Mouse (Mus musculus): Measurements from ENCODE around the gene Kif2a. TPM values are rescaled to one million over a fixed set of nuclear protein-coding genes. Genes with fewer than 3 reads are reported as not detected.

The Kif2a gene
- 100 to 1,000 TPM; 101 to 118 TPM for total RNA-seq (2021)
- long read RNA-seq, transcript Kif2a-206 (21 exons, 2,570 nt) = major isoform, 5 of 16 reads
- long read RNA-seq, partial matches to known transcripts = 5 of 16 reads
- long read RNA-seq, other reads (novel, unspliced or antisense) = 6 of 16 reads

DNA sequence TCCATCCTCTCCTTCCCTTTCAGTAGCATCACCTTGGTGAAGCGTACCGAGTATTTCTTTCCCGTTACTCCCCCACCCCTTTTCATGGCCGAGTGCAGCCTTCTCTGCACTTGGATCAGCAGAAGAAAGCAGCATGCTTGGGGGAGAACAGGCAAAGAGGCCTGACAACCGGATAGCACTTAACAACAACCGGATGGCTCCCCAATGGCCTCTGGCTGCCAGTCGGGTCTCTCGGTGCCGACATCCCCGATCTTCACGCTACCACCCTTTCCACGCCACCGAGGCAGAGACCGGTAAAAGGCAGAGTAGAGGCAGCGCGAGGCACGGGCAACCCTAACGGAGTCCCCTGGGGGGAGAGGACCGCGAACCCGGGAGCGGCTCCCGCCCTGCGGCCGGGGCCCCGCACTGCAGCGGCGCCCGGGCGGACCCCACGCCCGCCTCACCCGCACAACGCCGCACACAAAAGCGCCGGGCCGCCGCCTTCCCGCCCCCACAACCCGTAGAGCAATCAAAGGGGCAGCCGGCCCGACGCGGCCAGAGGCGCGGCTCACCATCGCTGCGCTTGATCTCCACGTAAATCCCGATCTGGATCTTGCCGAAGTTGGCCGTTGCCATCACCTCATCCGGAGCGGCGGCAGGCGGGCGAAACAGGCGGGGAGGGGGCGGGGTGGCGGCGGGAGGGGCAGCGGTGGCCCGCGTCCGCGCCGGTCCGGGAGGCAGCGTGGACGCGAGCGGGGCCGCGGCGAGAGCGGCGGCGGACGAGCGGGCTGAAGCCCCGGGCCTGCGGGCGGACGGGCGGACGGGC lies at the start of gene Kif2a:
Gene Kif2a (minus strand): TSS at position 666 of the 805 bp plus-strand sequence.
- peak; percentile 13 to 53 for DNase-seq (ENCODE audit: low spot score in 2 of 2)

DNA sequence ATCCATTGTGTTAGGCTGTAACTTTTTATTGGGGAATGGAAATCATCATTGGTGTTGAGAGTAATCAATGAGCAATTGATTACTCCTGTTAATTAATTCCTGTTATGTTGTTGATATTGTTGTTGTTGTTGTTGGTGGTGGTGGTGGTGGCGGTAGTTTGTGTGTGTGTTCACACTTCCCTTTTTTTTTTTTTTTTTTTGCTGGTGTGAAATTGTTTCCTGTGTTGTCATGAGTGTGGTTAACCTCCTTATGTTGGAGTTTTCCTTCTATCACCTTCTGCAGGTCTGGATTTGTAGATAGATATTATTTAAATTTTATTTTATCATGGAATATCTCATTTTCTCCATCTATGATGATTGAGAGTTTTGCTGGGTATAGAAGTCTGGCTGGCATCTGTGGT lies 47.1 kb upstream of the Kif2a start:
- DNase-seq (ENCODE audit: low spot score in 2 of 2) = no peak

DNA sequence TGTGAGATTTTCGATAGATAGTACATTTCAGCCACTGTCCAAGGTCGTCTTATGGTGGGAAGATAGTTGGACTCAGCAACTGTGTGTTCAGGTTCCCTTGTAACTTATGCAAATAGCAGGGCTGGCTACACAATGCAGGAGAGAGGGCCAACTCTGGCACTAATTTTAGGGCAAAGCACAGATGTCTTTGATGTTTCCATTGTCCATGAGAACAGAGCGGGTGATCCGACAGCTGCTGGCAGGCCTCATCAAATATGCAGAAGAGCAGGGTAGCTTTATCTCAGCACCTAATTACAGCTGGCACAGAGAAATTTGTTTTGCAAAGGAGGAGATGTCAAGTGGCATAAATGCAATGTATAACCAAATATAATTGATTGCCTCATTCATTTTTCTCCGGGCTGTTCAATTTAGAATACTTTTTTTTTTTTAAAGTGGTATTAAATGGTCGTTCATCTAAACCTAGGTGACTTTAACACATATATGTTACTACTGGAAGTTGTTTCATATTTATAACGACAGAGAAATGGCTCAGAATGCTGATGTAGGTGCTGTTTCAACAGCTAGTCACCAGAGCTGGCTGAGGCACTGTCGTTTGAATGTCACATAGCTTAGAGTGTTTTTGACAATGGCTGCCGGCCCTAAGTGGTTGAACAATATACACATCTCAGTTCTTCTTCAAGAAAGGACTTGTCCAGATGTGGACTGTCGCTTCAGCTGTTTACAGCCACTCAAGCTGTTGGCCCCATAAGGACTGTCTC lies 43.4 kb upstream of the Kif2a start:
- DNase-seq (ENCODE audit: low spot score in 2 of 2) = no peak

DNA sequence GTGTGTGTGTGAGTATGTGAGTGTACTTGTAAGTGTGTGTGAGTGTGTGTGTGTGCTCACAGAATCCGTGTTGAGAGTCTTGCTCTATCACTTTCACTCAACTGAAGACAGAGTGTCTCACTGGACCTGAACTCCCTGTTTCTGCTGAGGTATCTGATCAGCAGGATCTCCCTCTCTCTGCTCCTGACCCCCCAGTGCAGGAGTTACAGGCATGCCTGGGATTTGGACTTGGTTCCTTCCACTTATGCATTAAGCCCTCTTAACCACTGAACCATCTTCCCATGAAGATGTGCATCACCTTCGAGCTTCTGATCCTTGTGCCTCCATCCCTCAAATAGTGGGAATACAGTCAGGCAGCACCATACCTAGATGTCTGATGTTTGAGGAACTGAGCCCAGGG lies 42.3 kb upstream of the Kif2a start:
- DNase-seq (ENCODE audit: low spot score in 2 of 2) = no peak

DNA sequence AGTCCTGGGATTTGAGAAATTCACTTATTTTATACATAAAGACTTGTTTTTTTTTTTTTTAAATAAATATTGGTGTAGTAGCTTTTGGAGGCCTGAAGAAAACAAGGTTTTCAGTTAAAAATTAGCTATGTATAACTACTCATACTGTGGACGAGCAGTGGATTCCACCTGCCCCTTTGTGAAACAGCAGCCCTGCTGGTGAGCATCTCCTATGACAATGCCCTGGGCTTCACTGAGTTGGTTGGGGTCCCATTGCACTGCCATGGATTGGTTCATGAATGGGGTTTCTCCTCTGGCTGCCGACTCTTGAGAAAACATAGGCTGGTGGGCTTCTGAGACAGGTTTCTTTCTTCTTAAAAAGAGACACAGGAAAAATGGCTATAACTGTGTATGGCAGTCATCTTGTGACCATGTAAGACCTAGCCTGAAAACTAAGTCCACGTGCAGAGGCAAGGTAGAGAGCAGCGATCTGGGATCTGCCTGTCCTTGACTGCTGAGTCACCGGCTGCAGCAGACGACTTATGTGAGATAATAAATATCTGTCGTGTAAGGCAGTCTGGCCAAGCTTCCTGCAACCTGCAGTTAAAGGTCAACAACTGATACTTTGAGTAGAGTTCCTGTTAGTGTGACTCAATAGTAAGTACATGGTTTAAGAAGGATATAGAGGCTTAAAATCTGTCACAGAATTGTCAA lies 41.3 kb upstream of the Kif2a start:
- DNase-seq (ENCODE audit: low spot score in 2 of 2) = no peak

DNA sequence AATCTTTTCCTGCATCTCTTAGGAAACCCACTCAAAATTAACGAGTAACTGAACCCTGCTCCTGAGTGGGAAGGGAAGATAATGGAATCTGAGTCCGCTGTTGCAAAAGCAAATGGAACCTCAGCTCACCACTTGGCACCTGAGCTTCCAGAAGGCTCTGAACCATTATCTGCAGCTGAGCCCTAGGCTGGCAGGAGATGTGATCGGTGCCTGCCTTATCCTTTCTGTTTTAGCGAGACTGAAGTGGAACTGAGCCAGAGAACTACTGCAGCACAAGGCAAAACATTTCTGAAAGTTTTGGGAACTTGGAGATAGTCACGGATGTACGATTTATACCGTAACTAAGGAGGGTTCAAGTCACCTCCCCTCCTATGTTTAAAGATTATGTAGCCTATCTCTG lies 38.2 kb upstream of the Kif2a start:
- DNase-seq (ENCODE audit: low spot score in 2 of 2) = no peak

DNA sequence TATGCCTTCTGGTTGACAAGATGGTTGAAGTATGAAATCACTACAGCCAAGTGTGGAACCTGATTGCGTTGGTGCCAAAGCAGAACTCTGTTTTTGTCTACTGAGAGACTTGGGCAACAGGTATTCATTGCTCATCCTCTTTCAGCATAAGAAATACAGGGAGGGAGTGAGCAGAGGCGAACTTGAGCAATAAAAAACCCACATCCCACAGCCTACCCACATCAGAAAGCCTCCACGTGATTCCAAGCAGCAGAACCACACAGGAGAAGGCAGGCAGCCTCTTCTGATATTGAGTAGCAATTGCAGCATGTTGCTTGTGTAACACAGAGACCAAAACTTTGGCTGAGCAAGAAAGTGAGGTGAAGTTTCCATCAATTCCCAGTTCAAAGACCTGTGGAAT lies 37.5 kb upstream of the Kif2a start:
- DNase-seq (ENCODE audit: low spot score in 2 of 2) = no peak

DNA sequence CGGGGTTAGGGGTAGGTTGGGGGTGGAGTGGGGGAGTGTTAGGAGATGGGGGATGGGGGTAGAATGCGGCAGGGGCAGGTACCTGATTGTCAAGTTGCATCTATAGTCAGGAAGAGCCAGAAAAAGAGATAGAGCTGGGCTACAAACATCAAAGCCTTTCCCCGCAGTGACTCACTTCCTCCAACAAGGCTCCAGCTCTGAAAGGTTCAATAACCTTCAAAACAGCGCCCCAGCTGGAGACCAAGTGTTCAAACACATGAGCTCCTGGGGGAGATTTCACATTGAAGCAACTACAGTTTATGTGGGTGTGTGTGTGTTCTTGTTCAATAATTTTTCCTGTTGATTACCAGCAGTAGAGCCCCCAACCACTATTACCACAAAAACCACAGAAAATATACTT lies 34.4 kb upstream of the Kif2a start:
- DNase-seq (ENCODE audit: low spot score in 2 of 2) = no peak

DNA sequence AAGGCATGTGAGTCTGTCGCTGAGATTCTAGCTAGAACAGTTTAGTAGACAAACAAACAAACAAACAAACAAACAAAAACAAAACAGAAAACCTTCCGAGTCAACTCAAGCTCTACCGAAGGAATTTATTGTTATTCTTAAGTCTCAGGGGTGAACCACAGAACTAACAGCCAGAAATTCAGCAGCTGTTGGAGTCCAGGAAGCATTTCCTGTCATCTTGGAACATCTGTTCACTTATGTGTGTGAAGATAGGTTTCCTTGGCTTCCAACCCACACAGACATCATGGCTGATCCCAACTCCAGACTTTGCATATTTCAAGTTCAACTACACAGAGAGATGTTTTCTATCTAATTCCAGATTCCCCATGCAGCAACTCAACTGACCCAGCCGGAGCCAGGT lies 32.6 kb upstream of the Kif2a start:
- DNase-seq (ENCODE audit: low spot score in 2 of 2) = no peak

DNA sequence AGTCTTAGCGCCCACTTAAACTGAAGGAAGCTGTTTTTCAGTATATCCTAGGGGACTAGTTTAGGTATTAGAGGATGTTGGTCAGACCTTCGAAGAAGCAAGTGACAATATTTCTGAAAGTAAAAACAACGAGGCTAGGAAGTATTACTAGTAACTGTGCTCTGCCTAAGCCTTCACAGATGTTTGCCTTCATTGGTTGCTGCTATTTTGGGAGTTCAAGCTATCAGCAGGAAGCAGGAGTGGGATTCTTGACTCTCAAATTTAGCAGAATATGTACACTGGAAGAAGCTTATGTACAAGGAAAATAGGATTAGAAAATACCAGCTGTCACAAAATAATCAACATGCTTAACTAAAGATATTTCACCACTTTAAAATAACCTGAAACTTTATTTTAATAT lies 29.4 kb upstream of the Kif2a start:
- DNase-seq (ENCODE audit: low spot score in 2 of 2) = no peak

DNA sequence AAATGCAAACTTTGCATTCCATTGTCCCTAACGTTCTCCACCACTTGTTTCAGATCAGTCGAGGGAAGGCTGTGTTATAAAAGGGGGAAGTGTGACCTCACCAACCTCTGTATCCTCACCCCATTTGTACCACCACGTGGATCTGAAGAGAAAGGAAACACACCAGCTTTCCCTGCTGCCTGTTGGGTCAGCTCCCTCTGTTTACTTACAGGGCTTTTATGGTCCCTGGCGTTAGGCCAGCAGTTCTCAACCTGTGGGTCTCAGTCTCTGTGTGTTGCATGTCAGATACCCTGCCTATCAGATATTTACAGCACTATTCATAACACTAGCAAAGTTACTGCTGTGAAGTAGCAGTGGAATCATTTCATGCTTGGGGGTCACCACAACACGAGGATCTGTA lies 22.3 kb upstream of the Kif2a start:
- no peak for DNase-seq (ENCODE audit: low spot score in 2 of 2)

DNA sequence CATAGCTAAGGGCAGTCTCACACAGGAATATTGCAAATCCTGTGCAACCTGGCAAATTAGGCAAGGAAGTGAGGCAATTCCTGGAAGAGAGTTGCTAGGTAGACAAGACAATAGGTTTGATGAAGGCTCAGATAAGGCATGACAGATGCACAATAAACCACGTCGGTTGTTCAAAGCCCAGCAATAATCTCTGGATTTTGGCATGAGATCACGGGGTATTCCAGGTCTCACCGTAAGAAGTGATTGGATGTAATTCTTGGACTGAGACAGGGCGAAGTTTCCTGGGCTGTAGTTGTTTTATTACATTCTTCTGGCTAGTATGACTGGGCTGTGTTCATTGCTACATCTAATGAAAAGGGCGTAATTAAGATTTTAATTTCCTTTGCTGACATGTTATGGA lies 20.6 kb upstream of the Kif2a start:
- no peak for DNase-seq (ENCODE audit: low spot score in 2 of 2)

DNA sequence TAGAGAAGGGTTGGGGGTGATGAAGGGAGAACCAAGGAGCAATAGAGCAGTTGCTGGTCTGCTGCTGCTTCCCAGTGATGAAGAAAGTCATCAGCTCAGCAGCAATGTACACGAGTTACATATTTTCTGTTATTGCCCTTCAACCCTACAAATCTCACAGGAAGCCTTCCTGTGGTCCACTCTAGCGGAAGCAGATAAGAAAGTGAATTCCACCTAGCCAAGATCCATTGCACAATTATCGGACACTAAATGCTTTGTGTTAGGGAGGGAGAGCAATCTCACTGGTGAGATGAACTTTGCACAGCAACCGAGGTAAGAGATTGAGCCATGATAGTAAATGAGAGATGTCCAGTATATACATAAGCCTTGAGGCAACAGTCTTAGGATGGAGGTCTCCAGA lies 17.6 kb upstream of the Kif2a start:
- no peak for DNase-seq (ENCODE audit: low spot score in 2 of 2)

DNA sequence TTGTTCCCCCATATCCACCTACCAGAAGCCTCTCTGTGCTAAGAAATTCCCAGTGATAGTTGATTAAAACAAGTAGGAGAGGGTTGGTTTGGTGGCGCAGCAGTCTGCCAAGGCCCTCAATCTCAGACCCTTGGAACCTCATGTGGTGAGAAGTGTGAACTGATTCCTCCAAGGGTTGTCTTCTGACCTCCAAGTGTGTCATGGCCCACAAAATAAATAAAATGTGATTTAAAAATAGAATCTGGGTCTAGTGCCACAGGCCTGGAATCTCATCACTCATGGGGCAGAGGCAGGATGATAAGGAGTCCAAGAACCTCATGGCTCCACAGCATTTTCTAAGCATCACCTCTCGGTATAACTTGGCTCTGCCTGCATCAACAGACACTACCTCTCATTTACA lies 16.4 kb upstream of the Kif2a start:
- no peak for DNase-seq (ENCODE audit: low spot score in 2 of 2)

DNA sequence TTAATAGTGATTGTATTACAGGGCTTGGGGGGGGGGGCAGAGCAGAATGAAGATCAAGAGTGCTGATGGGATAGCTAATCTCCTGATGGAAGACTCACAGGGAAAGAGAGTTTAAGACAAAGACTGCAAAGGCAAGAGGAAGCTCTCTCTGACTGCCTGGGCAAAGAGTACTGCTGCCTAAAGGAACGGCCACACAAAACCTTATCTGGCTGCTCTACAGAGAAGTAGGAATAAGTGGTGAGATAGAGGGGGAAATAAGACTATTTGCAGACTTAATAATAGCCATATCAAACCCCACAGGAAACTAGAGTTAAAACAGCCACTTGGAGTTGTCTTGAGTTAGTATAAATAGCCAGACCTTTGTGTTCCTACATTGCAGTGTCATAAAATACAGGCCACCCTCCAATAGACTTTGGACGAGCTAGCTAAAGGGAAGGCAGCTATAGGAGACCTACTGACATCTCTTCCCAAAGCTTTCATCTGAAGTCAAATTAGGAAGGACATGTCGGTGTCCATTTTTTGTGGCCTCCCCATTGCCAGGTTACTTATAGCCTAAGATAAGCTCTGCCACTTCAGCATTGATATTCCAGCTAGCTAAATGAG lies 13.7 kb upstream of the Kif2a start:
- no peak for DNase-seq (ENCODE audit: low spot score in 2 of 2)

DNA sequence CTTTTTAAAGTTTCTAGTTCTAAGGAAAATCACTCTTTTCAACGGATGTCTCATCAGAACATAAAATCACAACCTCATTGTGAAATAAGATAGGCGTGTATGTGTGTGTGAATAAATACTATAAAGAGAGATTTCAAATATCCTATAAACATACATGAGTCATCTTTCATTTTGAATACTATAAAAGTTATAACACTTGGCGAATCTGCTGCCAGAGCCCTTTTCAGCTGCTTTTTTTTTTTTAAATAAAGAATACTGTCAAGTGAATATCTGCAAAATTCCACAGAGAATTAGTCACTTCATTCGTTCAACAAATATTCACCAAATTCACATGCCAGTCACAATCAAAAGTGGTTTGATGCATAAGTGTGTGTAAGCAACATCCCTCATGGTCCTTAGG lies 13.2 kb upstream of the Kif2a start:
- no peak for DNase-seq (ENCODE audit: low spot score in 2 of 2)

DNA sequence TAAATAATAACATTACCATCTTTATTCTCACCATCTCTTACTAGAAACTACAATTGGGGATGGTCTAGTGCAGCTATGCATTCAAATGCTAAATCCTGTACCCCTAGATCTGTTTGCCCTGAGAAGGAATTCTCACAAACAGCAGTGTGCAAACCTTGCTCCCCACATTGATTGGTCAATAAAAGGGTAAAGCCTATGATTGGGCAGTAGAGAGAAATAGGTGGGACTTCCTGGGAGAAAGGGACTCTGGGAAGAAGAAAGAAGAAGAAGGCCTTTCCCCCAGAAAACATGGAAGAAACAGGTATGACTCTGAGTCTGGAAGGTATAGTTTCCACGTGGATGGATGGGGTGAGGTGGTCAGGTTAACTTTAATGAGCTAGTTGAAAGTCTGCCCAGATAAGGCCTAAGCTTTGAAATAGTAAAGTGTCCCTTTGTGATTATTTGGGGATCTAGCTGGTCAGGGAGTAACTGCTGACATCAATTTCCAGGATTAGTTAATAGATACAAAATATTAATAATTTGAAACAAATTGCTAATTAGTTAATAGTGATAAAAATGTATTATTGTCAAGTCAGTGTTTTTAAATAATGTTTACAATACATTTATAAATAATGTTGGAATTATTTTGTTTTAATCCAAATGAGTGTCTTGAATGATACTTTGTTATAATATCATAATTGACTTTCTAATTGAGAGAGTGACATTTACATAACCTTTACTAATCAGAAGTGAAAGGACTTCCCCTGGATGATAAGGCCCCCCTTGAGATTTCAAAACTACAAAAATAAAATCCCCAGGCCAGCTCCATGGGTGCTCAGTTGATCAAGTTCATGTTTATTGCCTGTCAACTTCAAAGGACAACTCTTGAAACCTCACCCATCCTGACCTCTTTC lies 12.3 kb upstream of the Kif2a start:
- no peak for DNase-seq (ENCODE audit: low spot score in 2 of 2)

DNA sequence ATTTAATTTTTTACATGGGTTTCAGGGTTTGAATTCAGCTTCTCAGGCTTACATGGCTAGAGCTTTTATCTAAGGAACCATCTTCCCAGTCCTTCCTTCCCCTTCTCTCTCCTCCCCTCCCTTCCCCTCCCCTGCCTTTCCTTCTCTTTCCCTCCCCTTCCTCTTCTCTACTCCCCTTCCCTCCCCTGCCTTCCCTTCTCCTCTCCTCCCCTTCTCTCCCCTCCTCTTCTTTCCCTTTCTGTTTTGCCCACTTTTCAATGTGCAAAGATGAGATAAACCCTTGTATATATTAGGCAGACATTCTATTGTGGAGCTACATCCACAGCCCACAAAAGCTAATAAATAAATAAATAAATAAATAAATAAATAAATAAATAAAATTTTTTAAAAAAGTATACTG lies 9.3 kb upstream of the Kif2a start:
- DNase-seq (ENCODE audit: low spot score in 2 of 2) = no peak

DNA sequence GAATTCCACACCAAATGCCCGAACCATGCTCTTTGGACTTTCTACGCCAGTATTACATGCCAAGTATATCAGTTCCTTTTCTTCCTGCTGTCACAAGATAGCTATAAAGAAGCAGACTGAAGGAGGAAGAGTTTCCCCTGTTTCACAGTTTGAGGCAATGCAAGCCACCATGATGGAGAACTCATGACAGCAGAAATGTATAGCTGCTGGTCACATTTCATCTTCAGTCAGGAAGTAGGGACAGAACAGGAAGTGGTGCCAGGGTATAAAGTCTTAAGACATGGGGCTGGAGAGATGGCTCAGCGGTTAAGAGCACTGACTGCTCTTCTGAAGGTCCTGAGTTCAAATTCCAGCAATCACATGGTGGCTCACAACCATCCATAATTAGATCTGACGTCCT lies 5.3 kb upstream of the Kif2a start:
- no peak for DNase-seq (ENCODE audit: low spot score in 2 of 2)

DNA sequence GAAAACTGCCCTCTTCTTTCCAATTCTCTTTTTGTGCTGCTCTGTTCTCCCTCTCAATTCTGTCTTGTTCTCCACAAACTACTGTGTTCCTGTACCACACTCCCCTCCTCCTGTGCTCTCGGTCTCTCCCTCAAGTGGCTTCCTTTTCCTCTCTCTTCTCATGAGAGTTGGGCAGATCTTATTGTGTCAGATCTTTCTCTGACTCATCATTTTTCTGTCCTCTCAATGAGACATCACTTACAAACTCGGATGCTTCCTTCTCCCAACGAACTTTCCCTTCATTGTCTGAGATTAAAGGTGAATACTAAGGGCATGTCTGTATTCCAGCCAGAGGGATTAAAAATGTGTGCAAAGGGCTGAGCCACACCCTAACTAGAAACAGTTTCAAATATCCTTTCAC lies 3.7 kb upstream of the Kif2a start:
- no peak for DNase-seq (ENCODE audit: low spot score in 2 of 2)

Measured in layer of hippocampus, adult 18-20 months (tissue).